Mouse (Mus musculus) hematopoietic stem cell, adult 5-6 weeks (primary cell): ENCODE measurements around the gene Tmem268. TPM values are rescaled to one million over a fixed set of nuclear protein-coding genes. Genes with fewer than 3 reads are reported as not detected.

Experiments used
- ATAC-seq, 2 experiments: fragments of 125-278 bp in 1 of 2; replicated peaks in 1 of 2; 2 replicates each; pipeline ENCODE4 v1.8.0; 2016 to 2017; ENCODE audit warnings: inconsistent platforms in 2 of 2, mild to moderate bottlenecking in 2 of 2, moderate number of reproducible peaks in 2 of 2, low read depth in 1 of 2, moderate TSS enrichment in 1 of 2; ENCODE audit not compliant: low FRiP score in 2 of 2, poor library complexity in 2 of 2, severe bottlenecking in 2 of 2, insufficient read depth in 1 of 2, low TSS enrichment in 1 of 2
- total RNA-seq: library from RNA; stranded (forward); fragments of 172-1452, 232-1000 nt; gene quantifications from 2 replicates; pipeline ENCODE4 v1.2.3, GENCODE M21; 2017

Gene Tmem268
- total RNA-seq, 1 experiment from 2014 or later, result 40.9 TPM

GRCm38 (mm10) chr4:63550908-63551307 is 7.7 kb upstream of the Tmem268 start:
- no peak for ATAC-seq

GRCm38 (mm10) chr4:63552865-63553264 is 5.7 kb upstream of the Tmem268 start:
- ATAC-seq, result no peak

DNA sequence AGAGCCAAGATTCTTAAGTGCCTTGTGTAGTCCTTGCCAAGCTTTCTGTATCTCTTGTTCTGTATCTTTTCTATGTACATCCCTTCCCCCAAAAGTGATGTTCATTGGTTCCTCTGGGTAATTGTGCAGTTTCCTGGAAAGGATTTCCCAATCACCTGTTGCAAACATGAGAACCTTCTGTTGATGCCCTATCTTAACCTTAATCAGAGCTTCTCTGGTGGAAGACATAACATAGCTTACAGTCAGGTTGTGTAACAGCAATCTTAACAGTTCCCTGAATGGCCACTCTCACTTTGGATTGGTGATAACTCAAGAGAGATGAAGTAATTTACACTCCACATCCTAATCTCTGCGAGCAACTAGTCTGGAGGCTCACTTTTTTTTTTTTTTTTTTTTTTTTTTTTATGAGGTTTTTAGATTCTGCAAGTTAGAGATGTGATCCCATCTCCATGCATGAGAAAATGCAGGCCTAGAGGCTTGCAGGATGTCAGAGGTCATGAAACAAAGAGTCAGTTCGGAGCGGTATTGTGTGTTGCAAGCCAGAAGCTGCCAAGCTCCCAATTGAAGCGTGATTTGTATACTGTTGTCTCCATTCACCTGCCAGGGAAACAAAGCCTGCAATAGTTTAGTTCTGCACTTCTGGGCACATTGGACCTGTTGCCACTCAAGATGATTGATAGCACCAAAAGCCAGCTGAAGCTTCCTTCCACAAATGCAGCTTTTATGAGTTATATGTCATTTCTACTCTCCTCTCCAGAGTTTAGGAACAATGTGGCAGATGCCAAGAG is 4.6 kb upstream of the Tmem268 start:
- ATAC-seq, result peak in 1 of 2 experiments; percentile 33; a peak in 1 of 4 replicates

- ATAC-seq, result no peak
Measured at GRCm38 (mm10) chr4:63554616-63555015, 4.0 kb upstream of the Tmem268 start.

- no peak for ATAC-seq
Measured at GRCm38 (mm10) chr4:63555111-63555510, 3.5 kb upstream of the Tmem268 start.

GRCm38 (mm10) chr4:63556665-63557064 is 1.9 kb upstream of the Tmem268 start:
- no peak for ATAC-seq

DNA sequence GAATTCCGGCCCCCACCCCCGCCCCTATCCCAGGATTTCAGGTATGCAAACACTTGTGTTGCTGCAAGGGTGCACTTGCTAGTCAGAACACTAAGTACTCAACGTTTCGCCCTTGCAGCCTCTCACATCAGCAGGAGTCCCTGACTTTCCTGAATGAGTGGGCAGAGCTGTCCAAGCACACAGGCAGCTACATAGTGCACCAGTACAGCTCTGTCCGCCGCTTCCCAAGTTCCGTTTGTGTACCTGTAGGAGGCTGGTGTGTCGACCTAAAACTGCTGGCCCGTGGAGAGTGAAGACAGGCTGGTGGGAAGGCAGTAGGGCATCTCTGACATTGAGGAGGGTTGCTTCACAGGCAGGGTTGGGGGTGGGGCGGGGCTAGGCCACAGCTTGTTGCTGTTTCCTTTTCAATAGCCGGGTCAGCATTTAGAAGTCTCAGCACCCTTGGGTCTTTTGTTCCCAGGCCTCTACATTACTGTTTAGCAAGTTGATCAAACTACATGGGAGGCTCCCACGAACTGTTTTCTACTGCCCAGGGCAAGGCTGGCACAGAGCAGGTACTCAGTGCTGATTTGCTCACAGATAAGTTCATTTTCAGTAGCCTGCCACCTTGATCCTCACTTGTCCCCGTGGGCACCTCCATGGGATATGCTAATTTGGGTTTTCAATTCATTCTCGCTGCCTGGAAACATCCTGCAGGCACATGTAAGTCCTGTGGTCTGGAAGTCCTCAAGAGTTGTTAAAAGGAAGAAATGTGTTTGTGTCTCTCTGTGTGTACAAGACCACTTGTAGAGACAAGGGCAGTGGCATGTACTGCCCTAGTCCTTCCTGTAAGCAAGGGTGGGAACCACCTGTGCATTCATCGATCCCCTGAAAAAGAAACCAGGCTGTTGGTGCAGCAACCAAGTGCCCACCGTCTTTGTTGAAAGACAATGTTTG is 1.2 kb upstream of the Tmem268 start:
- ATAC-seq, result no peak

DNA sequence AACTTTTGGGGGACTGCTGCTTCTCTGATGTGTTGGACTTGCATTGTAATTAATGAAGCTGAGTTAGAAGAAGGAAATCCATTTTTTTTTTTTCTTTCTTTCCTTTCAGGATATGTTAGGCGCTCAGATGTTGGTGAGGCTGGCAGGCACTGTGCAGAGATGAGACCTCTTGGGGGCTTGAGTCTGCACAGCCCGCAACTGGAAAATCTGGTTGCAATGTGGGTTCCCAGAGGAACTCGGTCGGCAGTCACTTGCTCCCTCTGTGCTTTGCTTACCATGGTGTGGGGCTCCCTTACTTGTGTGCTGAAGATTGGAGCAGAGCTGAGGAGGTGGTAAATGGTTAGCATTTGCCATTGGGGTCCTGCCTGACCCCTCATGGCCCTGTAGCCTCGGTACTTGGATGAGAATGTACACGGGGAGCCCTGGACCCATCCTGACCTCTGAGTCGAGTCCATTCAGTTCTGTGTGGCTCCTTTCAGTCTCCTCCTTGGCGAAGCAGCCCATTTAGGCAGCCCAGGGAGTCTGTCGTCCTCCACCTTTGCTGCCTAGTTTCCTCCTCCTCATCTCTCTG is 631 bp downstream of the Tmem268 start:
- no peak for ATAC-seq

DNA sequence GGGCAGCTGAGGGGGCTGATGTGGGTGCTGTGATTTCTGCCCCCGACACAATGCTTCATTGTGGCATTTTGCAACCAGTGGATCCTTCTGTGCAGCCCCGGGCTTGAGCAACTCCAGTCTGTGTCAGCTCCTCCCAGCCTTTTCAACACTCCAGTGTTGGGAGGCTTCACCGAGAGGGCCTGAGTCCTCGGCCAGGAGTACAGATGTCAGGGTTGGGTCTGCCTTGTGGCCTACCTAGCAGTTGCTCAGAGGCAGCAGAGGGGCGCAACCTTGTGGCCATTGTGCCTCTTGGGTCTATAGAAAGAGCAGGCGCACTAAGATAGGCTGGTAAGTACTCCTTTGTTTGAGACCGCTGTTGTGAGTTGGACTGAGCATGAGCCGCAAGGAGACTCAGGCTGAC is 1.5 kb downstream of the Tmem268 start:
- ATAC-seq, result peak; percentile 4 to 16; a peak in 2 of 4 replicates

- peak; percentile 65 to 68 for ATAC-seq
Measured at GRCm38 (mm10) chr4:63561861-63562675, 3.5 kb downstream of the Tmem268 start.

DNA sequence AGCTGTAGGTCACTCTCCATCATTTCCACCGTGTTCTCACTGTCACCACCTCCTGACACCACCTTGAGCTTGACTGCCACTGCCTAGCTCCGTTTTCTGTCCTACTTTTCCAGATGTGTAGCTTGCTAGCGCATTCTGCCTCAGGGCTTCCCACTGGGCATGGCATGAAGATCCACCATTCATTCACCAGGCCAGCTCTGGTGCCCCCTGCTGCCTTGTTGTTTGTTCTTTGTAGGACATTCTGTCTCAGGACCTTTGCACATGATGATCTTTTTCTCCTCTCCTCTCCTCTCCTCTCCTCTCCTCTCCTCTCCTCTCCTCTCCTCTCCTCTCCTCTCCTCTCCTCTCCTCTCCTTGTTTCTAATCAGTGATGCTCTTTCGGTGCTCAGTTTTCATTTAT is 4.2 kb downstream of the Tmem268 start:
- ATAC-seq, result no peak

DNA sequence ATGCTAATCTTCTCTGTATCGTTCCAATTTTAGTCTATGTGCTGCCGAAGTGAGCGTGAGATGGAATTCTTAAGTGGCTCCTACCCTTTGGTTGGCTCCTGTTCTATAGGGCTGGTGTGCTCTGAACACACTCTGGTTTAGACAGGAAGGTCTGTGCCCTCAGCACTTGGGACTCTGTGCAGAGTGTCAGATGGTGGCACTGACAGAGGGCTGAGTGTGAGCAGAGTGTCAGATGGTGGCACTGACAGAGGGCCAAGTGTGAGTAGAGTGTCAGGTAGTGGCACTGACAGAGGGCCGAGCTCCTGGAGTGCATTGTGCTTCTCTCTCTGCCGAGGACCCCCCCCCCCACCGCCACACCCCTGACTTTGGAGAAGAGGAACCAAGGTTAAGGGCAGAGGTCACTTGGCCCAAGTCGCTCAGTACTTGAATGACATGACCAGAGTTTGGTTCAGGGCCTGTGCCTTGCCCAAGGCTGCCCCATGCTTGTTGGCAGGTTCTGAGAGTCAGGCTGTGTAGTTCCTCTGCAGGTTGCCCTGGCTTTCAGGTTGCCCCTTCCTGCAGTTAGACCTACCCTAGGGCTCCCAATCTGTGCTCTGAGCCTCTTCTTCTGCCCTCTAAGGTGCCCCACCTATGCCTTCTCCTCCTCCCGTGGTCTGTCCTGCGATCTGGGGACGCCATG is 9.3 kb downstream of the Tmem268 start:
- ATAC-seq, result no peak

DNA sequence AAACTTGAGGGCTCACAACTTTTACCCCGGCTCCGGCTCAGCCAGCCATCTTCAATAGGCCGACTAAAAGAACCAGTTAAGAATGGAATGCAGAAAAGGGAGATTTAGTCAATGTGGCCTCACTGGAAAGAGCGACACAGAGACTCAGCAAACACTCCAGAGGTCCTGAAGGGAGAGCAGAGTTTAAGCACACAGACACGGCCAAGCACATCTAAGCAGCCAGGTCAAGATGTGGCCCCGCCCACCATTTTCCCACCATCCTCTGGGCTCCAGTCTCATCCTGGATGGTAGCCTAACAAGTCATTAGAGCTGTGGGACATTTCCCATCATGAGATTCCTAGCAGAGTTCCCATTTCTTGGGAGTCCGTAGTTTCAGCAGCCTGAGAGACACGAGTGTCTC is 10.7 kb downstream of the Tmem268 start:
- ATAC-seq, result no peak

DNA sequence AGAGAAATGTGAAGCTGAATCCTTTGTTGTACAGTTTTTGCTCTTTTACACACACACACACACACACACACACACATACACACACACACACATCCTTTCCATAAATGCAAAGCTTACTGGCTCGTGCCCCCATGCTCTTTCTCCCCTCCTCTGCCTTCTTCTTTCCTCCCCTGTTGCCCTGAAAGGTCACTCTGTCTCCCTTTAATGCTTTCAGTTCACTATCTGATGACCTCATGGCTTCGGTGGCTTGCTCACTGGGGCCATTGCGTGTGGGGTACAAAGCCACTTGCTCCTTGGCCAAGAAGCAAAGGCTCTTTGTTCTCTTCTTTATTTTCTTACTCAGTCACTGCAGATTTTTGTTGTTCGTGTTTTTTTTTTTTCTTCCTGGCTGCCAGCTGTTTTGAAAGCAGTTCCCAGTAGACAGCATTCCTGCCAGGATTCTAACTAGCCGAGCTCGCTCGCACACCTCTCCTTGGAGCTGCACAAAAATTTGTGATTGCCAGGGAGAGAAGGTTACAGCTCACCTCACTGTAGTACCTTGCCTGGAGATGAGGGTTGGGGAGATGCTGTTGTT is 11.7 kb downstream of the Tmem268 start:
- no peak for ATAC-seq

DNA sequence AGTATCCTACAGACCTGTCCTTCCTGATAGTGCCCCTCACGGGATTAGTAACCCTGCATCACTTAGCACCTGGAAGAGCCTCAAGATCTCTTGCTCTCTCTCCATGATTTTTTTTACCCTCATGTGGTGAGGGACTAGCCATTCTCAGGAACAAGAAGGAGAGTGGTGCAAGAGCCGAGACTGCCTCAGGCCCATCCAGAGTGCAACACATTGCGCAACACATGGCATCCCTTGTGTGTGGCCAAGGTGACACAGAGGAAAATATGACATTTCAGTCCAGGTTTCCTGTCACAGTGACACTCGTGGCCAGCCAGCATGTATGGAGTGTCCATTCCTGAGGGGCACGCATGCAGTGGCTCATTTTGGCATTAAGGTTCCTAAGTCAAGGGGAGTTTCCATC is 14.0 kb downstream of the Tmem268 start:
- ATAC-seq, result peak in 1 of 2 experiments; percentile 45; a peak in 2 of 4 replicates

DNA sequence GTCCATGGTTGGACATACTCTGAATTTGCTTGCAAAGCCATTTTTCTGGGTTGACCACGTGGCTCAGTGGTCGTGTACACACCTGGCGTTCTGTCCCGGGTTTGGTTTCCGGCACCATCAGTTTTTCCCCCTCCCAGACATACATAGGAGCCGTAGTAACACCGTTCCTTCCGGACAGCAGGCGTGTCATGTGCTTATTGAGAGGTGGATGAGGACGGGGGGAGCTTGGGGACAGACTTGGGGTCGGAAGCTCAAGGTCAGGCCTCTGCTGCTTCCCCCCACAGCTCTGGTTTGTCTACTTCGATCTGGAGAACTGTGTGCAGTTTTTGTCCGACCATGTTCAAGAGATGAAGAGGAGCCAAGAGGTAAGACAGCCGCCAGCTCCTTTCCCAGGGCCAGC is 21.1 kb downstream of the Tmem268 start:
- ATAC-seq, result no peak
